Mouse (Mus musculus) brain, embryonic 18.5 days (tissue): ENCODE measurements around the gene Scml4.

ENCODE experiments used
- DNase-seq: peaks from one replicate; pipeline ENCODE4 v3.0.0-alpha.2; 2012; ENCODE audit warnings: low read depth, low spot score

Gene Scml4

DNA sequence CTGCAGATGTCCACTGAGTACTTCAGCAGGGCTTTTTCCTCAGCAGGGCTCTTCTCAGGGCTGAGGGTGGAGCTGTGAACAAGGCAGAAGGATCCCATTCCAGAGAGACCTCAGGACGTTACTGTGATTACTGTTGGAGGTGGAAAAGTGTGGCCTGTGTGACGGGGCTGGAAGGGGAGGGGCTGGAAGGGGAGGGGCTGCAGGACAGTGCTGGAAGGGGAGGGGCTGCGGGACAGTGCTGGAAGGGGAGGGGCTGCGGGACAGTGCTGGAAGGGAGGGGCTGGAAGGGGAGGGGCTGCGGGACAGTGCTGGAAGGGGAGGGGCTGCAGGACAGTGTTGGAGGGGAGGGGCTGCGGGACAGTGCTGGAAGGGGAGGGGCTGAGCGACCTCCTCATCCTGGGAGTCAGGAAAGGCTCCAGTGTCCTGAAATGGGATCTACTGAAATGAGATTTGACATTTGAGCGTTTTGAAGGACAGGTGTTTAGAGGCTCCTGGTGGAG is 90.1 kb downstream of the Scml4 start:
- no peak for DNase-seq

DNA sequence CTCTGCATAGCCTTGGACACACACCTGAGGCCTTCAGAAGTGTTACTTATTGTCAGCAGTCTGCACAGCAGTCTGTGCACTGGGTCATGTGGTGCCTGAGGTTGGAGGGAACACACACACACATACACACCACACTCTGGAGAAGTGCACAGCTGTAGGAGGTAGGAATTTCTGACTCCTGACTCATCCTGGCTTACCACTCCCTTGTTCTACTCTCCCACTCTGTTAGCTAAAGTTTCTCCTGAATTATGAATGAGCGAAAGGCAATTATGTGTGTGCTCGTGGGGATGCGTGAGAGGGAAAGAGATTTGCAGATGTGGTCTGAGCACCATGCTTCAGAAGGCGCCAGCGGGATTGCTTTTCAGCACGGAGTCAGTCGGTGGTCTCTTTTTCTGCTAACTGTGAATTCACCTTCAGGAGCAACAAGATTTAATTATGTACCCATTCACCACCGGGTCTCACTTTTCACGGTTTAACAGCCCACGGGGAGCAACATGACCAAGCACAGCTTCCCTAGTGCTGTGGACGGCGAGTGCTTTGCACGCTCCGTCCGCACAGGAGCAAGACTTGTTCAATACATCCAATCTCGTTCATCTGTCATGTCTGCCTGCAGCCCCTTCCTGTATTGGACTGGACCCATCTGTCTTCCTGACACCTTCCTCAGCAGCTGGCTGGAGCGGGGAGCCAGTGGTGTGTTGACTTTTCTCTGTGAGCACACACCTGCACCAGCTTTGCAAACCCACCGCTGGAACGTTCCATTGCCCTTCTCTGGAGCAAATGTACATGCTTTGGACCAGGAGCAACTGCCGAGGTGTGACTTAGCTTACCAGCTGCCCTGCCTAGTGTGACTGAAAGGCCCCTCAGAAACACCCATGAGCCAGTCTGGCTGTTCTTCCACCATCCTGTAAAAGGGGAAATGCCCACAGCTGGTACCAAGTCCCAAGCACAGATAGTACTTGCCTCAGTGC is 91.2 kb downstream of the Scml4 start:
- no peak for DNase-seq

DNA sequence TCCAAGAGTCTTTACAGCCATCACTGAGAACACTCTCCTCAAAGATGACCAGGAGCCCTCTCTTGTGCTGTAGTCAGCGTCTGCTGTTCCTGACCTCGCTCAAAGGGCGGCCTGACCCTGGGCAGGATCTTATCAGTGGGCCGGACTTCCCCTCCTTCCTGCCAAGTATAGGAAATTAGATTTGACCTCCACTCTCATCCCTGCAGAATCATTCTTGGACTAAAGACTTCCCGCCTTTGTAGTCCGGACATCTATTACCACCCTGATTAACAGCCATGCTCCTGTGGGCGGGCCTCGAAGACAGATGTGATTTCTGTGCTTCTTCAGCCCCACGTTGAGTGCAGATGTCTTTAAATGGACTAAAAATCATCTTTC is 91.9 kb downstream of the Scml4 start:
- DNase-seq, result no peak

DNA sequence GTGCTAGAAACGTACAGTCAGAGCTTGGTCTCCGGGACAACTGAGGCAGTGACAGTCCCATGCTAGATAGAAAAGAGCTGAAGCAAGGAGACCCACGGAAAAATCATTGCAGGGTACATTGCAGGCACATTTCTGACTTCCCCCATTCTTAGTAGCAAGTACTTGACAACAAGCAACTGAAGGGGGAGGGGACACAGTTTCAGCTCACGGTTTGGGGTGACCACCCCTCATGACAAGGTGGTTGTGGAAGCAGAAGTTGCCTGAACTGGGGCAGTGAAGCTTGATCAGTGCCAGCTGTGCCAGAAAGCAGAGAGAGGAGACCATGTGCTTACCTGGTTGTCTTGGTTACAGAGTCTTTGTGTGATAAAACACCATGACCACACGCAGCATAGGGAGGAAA is 93.4 kb downstream of the Scml4 start:
- no peak for DNase-seq

DNA sequence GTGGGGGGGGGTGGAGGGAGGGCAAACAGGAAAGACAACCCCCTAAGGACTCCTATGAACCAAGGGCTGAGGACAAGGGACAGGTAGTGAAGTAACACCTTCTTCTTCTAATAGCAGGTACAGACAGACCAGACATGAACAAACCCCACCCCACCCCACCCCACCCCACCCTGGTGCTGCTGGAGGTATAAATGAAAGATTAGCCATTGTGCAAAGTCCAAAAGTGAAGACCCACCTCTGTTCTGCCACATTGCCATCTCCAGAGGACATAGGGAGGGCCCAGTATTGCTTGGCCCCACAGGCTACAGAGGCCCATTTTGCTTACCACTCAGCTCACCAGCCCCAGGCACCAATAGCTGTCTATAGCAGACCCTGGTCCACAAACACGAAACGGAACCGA is 95.0 kb downstream of the Scml4 start:
- no peak for DNase-seq

DNA sequence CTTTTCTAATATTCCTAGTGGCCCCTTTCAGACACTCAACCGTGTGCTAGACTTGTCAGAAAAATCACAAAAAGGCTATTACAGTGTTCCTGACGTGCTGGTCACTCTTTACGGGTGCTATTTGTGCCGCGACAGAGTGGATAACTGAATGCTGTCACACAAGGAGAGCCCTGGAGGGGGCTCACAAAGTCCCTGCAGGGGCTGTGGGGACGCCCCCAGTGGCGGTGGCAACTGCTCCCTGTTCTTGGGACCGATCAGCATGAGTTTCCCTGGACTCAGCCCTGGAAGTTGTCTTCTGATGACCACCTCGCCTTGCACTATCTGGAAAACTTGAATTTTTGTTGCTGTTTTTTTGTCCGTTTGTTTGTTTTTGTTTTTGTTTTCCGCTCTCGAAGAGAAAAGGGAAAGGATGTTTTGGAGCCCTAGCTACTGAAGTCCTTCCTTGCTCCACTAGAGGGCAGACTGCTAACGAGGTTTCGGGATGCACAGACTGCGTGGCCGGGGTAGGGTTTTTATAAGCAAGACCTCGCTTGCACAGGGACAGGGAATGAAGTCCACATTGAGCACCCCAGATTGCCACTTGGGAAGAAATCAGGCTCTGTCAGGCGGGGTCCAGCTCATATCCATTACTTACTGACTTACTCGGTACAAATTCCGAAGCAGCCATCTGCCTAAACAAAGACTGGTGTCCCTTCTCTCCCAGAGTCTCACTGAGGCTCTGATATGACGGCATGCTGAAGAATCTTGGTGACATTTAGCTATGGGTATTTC is 97.9 kb downstream of the Scml4 start:
- DNase-seq, result peak; percentile 71

DNA sequence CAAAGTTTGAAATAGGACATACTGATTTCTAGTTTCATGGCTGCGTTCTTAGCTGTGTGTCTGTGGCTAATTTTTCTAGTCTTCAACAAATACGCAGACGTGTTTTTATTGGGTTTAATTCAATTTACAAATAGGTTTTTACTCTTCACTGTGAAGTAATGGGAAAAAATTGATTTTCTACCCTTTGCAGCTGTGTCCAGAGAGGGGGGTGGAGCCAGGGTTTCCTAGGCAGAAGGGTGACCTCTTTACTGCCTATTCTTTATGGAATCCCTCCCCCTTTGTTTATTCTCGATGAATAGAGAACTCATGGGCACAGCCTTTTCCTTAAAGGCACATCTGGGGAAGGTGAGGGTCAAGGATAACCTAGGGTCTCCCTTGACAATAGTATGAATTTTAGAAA is 98.5 kb downstream of the Scml4 start:
- DNase-seq, result no peak

DNA sequence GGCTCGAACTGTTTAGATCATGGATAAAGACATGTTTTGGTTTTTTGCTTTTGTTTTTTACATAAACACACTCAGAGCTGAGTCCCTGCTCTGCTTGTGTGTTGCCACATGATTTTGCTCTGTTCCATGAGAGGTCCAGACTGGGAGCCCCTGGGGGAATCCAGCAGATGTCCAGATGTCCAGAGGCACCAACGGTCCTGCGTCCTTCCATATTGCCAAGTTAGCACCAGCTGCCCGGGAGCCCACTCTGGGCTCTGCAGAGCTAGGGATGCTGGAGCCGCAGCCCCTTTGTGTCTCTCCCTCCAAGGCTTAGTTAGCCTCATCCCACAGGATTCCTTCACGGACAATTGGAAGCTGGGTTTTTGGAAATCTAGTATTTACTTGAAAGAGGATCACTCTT is 101.6 kb downstream of the Scml4 start:
- DNase-seq, result no peak

DNA sequence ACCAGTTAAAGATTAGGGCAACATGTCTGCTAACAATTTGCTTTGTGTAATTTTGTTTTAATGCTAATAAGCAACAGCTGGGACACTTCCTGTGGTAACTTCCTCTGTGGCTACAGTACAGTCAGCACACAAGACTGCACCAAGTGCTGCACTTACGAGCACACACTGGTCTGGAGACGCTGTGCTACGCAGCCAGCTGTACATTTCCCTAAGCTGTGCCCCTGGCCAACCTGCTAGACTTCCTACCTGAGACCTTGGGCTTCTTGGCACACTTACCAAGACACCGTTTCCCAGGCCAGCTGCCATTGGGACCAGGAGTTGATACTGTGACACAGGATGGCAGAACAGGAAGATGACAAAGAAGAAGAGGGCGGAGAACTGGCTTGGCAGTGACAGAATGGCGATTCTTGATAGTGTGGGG is 102.0 kb downstream of the Scml4 start:
- no peak for DNase-seq

DNA sequence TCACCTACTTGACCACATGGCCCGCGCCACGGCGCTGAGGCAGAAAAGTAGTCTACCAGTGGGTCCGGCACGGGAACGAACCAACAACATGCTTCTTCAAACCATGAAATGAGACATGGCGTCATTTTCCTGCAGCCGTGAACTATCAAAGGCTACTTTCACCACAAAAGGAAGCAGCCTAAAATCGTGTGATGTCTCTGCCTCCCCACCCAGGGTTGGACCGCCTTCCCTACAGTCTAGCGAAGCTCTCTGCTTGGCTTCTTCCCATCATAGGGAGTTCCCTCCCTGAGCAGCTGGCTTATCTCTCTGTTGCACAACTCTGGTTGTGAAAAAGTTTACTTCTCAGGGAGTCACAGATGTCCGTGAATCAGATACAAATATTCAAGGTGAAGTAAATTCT is 102.5 kb downstream of the Scml4 start:
- no peak for DNase-seq

DNA sequence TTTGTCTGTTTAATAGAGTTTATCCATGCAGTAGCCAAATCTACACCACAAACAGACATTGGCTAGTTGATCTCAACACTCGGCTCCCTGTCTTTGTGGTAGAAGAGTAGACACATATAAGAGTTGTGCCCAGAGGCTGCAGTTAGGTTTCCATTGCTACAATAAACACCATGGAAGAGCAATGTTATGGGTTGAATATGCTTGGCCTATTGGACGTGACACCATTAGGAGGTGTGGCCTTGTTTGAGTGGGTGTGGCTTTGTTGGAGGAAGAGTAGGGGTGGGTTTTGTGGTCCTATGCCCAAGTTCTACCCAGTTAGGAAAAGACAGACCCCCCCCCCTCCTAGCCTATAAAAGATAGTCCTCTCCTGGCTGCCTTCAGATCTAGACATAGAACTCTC is 102.9 kb downstream of the Scml4 start:
- no peak for DNase-seq

DNA sequence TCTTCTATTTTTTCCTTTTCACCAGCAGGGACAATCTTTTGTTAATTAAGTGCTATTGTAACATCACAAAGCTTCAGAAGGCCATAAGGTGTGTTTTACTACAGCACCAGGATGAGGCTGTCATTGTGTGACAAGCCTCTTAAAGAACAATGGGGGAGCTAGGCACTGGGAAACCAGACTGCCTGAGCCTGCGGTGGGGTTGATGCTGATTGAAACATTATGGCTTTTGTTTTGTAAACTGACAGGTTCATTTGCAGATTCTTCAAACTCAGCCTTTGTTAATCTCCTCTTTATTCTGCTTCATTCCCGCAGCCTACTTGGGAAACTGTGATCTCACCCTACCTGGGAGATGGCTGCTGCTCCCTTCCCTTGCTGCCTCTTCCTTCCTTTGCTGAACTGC is 108.2 kb downstream of the Scml4 start:
- DNase-seq, result no peak

DNA sequence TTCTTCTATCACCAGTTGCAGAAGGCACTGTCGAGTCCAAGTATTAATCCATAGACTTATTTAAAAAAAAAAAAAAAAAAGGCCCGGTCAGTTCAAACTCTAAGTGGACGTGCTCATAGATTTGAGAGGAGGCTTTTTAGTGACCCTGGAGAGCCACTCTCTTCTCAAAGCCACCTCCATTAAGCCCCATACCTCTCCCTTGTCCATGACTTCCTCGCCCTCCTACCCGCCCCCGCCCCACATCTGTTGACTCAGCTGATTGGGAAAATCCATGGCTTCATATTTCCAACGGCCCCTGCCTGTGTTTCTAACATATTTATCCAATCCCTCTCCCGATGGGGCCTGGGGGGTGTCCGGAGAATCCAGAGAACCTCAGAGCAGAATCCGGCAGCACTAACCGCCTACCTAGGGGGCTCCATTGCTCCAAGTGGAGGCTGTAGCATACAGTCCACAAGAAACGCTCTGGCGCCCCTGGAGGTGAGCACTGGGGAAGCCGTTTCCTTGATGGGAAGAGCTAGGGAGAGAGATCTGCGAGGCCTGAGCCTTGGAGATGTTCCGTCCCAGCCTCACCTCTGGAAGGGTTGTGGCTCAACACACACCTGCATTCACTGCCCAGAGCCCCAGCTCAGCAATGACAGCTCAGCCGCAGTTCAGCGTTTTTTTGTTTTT is 112.5 kb downstream of the Scml4 start:
- no peak for DNase-seq

DNA sequence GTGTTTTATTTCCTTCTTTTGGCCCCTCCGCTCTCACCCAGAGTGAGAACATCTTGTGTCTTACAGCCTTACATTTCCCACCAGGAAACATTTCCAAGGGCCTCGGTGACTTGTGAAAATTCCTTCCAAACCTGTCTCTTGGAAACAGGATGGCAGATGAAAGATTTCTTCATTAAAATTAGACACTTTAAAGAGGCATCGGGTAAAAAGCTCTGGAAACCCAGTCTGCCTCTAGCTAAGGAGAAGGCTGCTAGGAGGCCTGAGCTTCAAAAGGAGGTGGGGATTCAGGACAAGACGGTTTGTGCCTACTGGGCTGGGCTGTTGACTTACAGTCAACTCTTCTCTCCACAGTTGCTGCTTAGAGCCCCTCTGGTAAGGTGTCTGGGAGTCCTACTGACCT is 113.4 kb downstream of the Scml4 start:
- DNase-seq, result no peak

DNA sequence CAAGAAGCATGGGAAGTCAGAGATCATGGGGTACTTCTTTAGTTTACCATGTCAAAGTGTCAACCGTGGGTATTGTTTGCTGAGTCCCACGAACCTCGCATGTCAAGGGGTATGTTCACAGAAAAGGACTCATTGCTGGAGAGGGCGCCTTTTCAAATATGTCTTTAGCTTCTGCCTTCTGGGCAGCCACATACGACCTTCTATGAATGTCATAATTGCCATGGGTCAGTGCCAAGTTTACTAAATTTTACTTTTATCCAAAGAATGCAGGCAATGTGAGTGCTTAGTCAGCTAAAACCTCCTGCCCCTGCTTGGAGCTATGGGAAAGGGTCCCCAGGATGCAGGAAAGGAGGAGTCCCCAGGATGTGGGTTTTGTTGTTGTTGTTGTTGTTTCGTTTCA is 116.4 kb downstream of the Scml4 start:
- no peak for DNase-seq

DNA sequence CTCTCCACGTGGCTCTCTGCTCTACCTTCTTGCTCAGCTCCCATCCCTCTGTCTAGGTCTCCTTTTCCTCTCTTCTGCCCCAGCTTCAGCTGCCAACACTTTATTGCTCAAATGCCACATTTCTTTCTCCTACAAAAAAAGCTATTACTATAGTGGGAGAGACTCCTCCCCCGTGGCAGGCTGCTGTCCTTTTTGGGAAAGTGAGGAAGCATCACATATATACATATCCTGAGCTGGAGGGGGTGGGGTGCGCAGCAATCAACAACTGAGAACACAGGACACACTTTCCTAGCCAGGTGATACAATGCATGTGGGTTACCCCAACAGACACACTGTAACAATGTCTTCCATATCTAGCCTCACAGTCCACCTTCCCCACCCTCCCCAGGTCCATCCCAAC is 118.2 kb downstream of the Scml4 start:
- DNase-seq, result no peak

DNA sequence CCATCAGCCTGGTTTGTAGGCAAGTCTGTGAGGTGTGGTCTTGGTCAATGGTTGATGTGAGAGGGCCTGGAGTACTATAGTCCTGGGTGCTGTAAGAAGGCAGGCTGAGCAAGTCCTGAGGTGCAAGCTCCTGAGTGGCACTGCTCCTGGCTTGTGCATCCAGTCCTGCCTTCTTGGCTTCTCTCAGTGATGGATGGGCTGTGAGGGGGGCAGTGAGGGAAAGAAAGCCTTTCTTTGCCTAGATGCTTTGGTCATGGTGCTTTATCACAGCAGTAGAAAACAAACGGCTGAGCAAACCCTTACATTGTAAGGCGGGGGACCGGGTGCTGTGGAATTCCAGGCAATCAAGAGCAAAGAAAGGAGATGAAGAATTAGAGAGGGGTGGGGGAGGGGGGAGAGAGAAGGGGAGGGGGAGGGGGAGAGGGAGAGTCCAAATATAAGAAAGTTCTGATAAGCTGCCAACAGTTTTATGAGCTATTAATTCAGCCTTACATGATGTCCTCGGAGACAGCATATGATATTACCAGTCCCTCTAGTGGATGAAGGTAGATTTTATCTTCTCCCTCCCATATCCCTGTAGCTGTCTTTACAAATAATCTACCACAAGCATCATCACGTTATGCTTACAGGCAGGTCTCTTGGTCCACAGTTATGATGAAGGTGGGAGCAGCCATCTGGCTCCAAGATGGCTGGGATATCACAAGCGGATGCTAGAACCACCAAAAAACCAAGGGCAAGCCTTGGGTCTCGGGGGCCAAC is 121.0 kb downstream of the Scml4 start:
- DNase-seq, result no peak

DNA sequence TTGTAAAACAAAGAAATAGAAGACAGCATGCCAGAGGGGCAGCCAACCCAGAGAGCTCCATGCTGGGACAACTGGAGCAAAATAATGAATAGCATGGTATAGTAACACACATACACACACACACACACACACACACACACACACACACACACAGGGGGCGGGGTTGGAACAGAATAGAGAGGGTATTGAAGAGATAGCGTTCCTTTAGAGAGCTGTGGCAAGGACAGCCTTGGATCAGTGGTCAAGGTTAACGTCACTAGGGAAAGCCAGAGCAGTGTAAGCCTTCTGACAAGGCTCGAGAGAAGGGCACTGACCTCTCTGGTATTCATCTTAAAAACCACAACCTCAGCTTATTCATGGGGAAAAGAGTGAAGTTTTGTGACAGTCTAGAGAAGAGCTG is 124.7 kb downstream of the Scml4 start:
- DNase-seq, result no peak

DNA sequence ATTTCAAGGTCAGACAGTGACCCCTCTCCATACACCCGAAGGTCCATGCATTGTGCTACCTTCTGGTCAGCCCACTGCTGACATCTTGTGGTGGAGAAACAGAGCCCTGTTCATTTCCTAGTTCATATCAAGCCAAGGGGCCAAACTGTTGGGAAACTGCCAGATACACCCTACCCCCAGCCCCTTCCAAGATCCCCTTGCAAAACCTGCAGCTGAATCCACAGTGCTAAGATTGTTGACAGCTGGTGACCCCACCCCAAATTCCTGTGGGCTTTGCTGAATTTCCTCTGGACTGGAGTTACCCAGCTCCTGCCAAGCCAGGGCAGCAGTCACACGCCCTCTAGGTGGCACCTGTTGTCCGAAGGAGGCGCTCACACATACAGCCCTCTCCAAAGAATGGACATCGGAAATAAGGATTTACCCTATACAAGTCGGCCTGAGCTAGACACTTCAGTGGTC is 127.5 kb downstream of the Scml4 start:
- no peak for DNase-seq

DNA sequence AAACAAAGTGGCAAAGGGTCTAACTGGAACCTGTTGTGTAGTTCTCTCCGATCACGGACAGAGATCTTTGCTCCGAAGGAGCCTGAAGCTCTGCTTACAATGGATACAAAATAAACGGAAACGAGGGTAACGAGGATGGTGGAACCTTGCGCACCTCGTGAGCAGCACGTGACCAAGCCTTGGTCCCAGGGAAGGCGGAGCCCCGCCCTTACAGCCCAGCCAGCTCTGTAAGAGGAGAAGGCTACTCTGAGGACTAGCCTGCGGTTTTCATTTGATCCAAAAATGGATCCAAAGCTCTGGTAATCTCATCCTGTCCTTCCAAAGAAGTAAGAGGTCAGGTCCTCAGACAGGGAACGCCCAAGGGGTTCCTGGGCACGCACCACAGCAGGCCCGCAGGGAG is 128.5 kb downstream of the Scml4 start:
- no peak for DNase-seq

DNA sequence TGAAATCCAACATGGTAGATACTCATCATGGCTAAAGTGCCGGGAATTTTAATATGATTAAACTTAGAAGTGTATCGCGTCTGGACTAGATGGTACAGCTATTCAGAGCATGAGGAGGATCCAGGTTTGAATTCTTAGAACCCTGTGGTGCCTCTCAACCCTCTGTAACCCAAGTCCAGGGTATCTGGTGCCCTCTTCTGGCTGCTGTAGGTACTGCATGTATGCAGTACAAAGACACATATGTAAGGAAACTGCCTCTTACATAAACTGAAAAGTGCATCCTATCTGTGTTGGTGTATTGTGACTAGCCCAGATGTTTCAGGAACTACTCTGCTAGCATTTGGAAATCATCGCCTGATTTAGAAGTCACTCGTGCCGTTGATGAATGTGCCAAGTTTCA is 129.7 kb downstream of the Scml4 start:
- DNase-seq, result no peak
